Mouse (Mus musculus) C2C12 (cell line): ENCODE results near the gene Bpifb6.

Experiments
- CTCF ChIP-seq: IDR thresholded peaks from one replicate; pipeline ENCODE4 v1.5.1; 2011; ENCODE audit not compliant: control insufficient read depth, insufficient read depth, insufficient read length
- MAX ChIP-seq: IDR thresholded peaks from one replicate; pipeline ENCODE4 v1.6.1; 2011; ENCODE audit warnings: mild to moderate bottlenecking, control low read depth
- MYOD1 ChIP-seq: IDR thresholded peaks from one replicate; pipeline ENCODE4 v1.6.1; 2011; ENCODE audit warnings: low read depth; ENCODE audit not compliant: control insufficient read depth, insufficient read length
- MYOG ChIP-seq: IDR thresholded peaks from one replicate; pipeline ENCODE4 v1.6.1; 2011; ENCODE audit not compliant: control insufficient read depth, insufficient read length; ENCODE audit errors: extremely low read depth

- TF ChIP-seq CTCF = no peak
- TF ChIP-seq MAX = no peak
- no peak for TF ChIP-seq MYOG
- no peak for TF ChIP-seq MYOD1
These were observed 14.0 kb downstream of the Bpifb6 start for GRCm38 (mm10) chr2:153914151-153914550.
